Mouse (Mus musculus) lung, embryonic 14.5 days (tissue): ENCODE measurements around the gene B020031M17Rik. TPM values are rescaled to one million over a fixed set of nuclear protein-coding genes. Genes with fewer than 3 reads are reported as not detected.
"Not testable (repeated sequence)": the region's sequence is repeated elsewhere in the genome, so short reads cannot be mapped to it uniquely, and the experiment has no call there.

Source experiments
- ATAC-seq: fragments of 200-750 bp; cut with Nextera tagmentation; 2 replicates; pipeline ENCODE4 v1.8.0; 2017; ENCODE audit warnings: mild to moderate bottlenecking, moderate TSS enrichment, moderate library complexity; ENCODE audit not compliant: insufficient read depth
- DNase-seq: peaks from one replicate; pipeline ENCODE4 v3.0.0-alpha.2; 2015
- H3K27ac ChIP-seq: fragments of 300-500 bp; sonication (generic); 2 replicates; pipeline ENCODE4 v1.5.1; 2014; ENCODE audit warnings: low read depth, mild to moderate bottlenecking, moderate library complexity
- H3K27me3 ChIP-seq: fragments of 300-500 bp; sonication (generic); 2 replicates; pipeline ENCODE4 v1.6.1; 2014; ENCODE audit warnings: low read length, control low read depth; ENCODE audit not compliant: insufficient read depth
- H3K36me3 ChIP-seq: fragments of 300-500 bp; sonication (generic); 2 replicates; pipeline ENCODE4 v1.6.1; 2014; ENCODE audit warnings: control low read depth; ENCODE audit not compliant: insufficient read depth
- H3K4me1 ChIP-seq: fragments of 300-500 bp; sonication (generic); 2 replicates; pipeline ENCODE4 v1.6.1; 2014; ENCODE audit warnings: antibody characterized with exemption, control low read depth; ENCODE audit not compliant: insufficient read depth
- H3K4me2 ChIP-seq: fragments of 300-500 bp; sonication (generic); 2 replicates; pipeline ENCODE4 v1.6.1; 2014; ENCODE audit warnings: mild to moderate bottlenecking
- H3K4me3 ChIP-seq: fragments of 300-500 bp; sonication (generic); 2 replicates; pipeline ENCODE4 v1.5.1; 2014; ENCODE audit warnings: low read depth, low read length
- H3K9ac ChIP-seq: fragments of 300-500 bp; sonication (generic); 2 replicates; pipeline ENCODE4 v1.6.1; 2014
- H3K9me3 ChIP-seq: fragments of 300-500 bp; sonication (generic); 2 replicates; pipeline ENCODE4 v1.6.1; 2016; ENCODE audit warnings: low read depth, low read length, control low read depth
- WGBS: fragments of 180-500 bp; shearing (Covaris S2); extraction: QIAGEN DNeasy Blood & Tissue Kit; methylation state at CpG from one replicate; pipeline ENCODE4 v1.1.7; 2014; 5-methylcytosine and 5-hydroxymethylcytosine counted together
- polyA plus RNA-seq: library from polyadenylated mRNA; unstranded; fragments of >200 nt; fragmentation: Nextera tagmentation; extraction: Ambion mirVana; gene quantifications from 2 replicates; pipeline ENCODE4 v1.2.1, GENCODE M21; 2014

Gene B020031M17Rik
- polyA plus RNA-seq, 1 experiment from 2014 or later = not detected

GRCm38 (mm10) chr13:119955567-119955966 lies 5.0 kb upstream of the B020031M17Rik start:
- H3K9me3 ChIP-seq, DNase-seq, H3K4me2 ChIP-seq, H3K9ac ChIP-seq, ATAC-seq, H3K27ac ChIP-seq, H3K36me3 ChIP-seq, H3K4me1 ChIP-seq, H3K4me3 ChIP-seq, H3K27me3 ChIP-seq: not testable (repeated sequence)
- no CpG with 5 or more reads among the region's 5 CpGs for WGBS

GRCm38 (mm10) chr13:119955089-119955488 lies 4.5 kb upstream of the B020031M17Rik start:
- H3K27ac ChIP-seq, H3K4me1 ChIP-seq, H3K9me3 ChIP-seq, DNase-seq, H3K4me3 ChIP-seq, H3K36me3 ChIP-seq, ATAC-seq, H3K4me2 ChIP-seq, H3K9ac ChIP-seq, H3K27me3 ChIP-seq: not testable (repeated sequence)
- WGBS = 76% methylated on average over 2 of the region's 2 CpGs

GRCm38 (mm10) chr13:119929172-119929571 lies 21.4 kb downstream of the B020031M17Rik start, which contains the start of gene Gm21761:
Gene Gm21761 (minus strand): TSS chr13:119929272.
- ATAC-seq, H3K27ac ChIP-seq, H3K4me1 ChIP-seq, H3K36me3 ChIP-seq, H3K4me2 ChIP-seq, H3K27me3 ChIP-seq, H3K4me3 ChIP-seq, DNase-seq, H3K9ac ChIP-seq, H3K9me3 ChIP-seq: not testable (repeated sequence)
- WGBS = no CpG with 5 or more reads among the region's 5 CpGs

GRCm38 (mm10) chr13:119924597-119925340 lies 25.8 kb downstream of the B020031M17Rik start:
- H3K9me3 ChIP-seq, ATAC-seq, H3K4me2 ChIP-seq: not testable (repeated sequence)

GRCm38 (mm10) chr13:119916966-119917722 lies 33.5 kb downstream of the B020031M17Rik start:
- not testable (repeated sequence) for H3K27ac ChIP-seq, ATAC-seq, H3K27me3 ChIP-seq, H3K4me1 ChIP-seq, H3K4me3 ChIP-seq, H3K9me3 ChIP-seq, H3K9ac ChIP-seq, DNase-seq, H3K36me3 ChIP-seq, H3K4me2 ChIP-seq
- WGBS = 83% methylated on average over 4 of the region's 5 CpGs

More at GRCm38 (mm10) chr13:119924597-119925340, 25.8 kb downstream of the B020031M17Rik start:
- WGBS = 82% methylated on average over 2 of the region's 3 CpGs
- not testable (repeated sequence) for H3K36me3 ChIP-seq, DNase-seq, H3K27me3 ChIP-seq, H3K4me3 ChIP-seq, H3K4me1 ChIP-seq, H3K27ac ChIP-seq, H3K9ac ChIP-seq

GRCm38 (mm10) chr13:119916449-119916848 lies 34.2 kb downstream of the B020031M17Rik start:
- H3K27ac ChIP-seq, H3K4me3 ChIP-seq, H3K9ac ChIP-seq, H3K4me1 ChIP-seq, H3K27me3 ChIP-seq, ATAC-seq, DNase-seq, H3K4me2 ChIP-seq, H3K9me3 ChIP-seq, H3K36me3 ChIP-seq: not testable (repeated sequence)
- 59% methylated on average over 2 of the region's 2 CpGs for WGBS

Other genes starting within 250 kb of the B020031M17Rik start
- 0.91 and 0.93 TPM in 2 replicates for gene Nim1k, start 194.9 kb downstream of the B020031M17Rik start, polyA plus RNA-seq
- 43.8 and 46.4 TPM in 2 replicates for gene Zfp131, start 159.9 kb downstream of the B020031M17Rik start, polyA plus RNA-seq
- not detected in 2 replicates for gene AF067063, start 120.6 kb downstream of the B020031M17Rik start, polyA plus RNA-seq
- gene D13Ertd608e, start 114.8 kb downstream of the B020031M17Rik start, polyA plus RNA-seq = not detected in 2 replicates
- not detected in 2 replicates for gene Tcstv1, start 56.0 kb downstream of the B020031M17Rik start, polyA plus RNA-seq
- not detected in 2 replicates for gene Gm21761, start 21.5 kb downstream of the B020031M17Rik start, polyA plus RNA-seq
- not detected in 2 replicates for gene Gm36079, start 76.2 kb upstream of the B020031M17Rik start, polyA plus RNA-seq
- not detected in 2 replicates for gene Gm21188, start 101.4 kb upstream of the B020031M17Rik start, polyA plus RNA-seq
- gene Gm20767, start 189.4 kb upstream of the B020031M17Rik start, polyA plus RNA-seq = not detected in 2 replicates
- not detected in 2 replicates for gene Gm21818, start 221.6 kb upstream of the B020031M17Rik start, polyA plus RNA-seq